Comparison of ENCODE assay signal across 7 mouse cellular contexts in genomic region chr5:9724287-9724955, GRCm38 (mm10). TPM values are rescaled to one million over a fixed set of nuclear protein-coding genes. Genes with fewer than 3 reads are reported as not detected.
DNase-seq lines count a peak whose midpoint lies in the region; ATAC-seq lines count a peak whose summit lies in the region.

No protein-coding gene starts in this region.

- H3K4me1 ChIP-seq in liver, embryonic 11.5 days (replicated peaks; ENCODE audit: control insufficient read depth, insufficient read depth, low read length) = no peaks in the 10 kb centered on the region
- peaks cover 16% of the 10 kb centered on the region for H3K4me1 ChIP-seq in forebrain, embryonic 13.5 days

- no peaks in the 10 kb centered on the region for H3K9me3 ChIP-seq in liver, embryonic 11.5 days (ENCODE audit: control insufficient read depth, low read length)
- H3K9me3 ChIP-seq in forebrain, embryonic 13.5 days (replicated peaks) = no peaks in the 10 kb centered on the region

- H3K27ac ChIP-seq in liver, embryonic 11.5 days (ENCODE audit: low read depth, low read length) = no peak overlapping the region
- no peak overlapping the region for H3K27ac ChIP-seq in forebrain, embryonic 13.5 days

- peaks cover 18% of the 10 kb centered on the region for H3K27me3 ChIP-seq in liver, embryonic 11.5 days (replicated peaks; ENCODE audit: control insufficient read depth, insufficient read depth, low read length)
- peaks cover 42% of the 10 kb centered on the region for H3K27me3 ChIP-seq in forebrain, embryonic 13.5 days

- no peaks in the 10 kb centered on the region for H3K36me3 ChIP-seq in liver, embryonic 11.5 days (ENCODE audit: control insufficient read depth, insufficient read depth, low read length)
- H3K36me3 ChIP-seq in forebrain, embryonic 13.5 days (ENCODE audit: poor library complexity, severe bottlenecking) = no peaks in the 10 kb centered on the region

- H3K9ac ChIP-seq in liver, embryonic 11.5 days (ENCODE audit: low read depth, low read length) = no peak overlapping the region
- peak overlapping the region; percentile 64 for H3K9ac ChIP-seq in forebrain, embryonic 13.5 days

- 10% methylated on average over 13 of the region's 13 CpGs for WGBS in liver, embryonic 11.5 days
- 14% methylated on average over 13 of the region's 13 CpGs for WGBS in forebrain, embryonic 13.5 days

- DNase-seq in liver, embryonic 11.5 days (ENCODE audit: low spot score) = no peak
- no peak for DNase-seq in liver
- peak; percentile 18 to 38 for DNase-seq in layer of hippocampus, postnatal 14 days (ENCODE audit: low spot score in 2 of 2)
- DNase-seq in right cerebral cortex, adult 18-20 months = peak; percentile 34
- DNase-seq in testis, postnatal 14 days (ENCODE audit: low spot score) = no peak
- DNase-seq in Muller cell, postnatal 12 days (ENCODE audit: inconsistent ontology term) = no peak

- H3K4me2 ChIP-seq in liver, embryonic 11.5 days = peak overlapping the region; percentile 56
- peak overlapping the region; percentile 96 for H3K4me2 ChIP-seq in forebrain, embryonic 13.5 days

- no peak overlapping the region; the same call in 1 of the 2 replicates for H3K4me3 ChIP-seq in liver, embryonic 11.5 days (ENCODE audit: low read depth, low read length)
- peak overlapping the region; percentile 54 for H3K4me3 ChIP-seq in forebrain, embryonic 13.5 days

- no peak for ATAC-seq in liver, embryonic 11.5 days (replicated peaks; ENCODE audit: low FRiP score)
- peak; percentile 30 for ATAC-seq in forebrain, embryonic 13.5 days

RNA-seq across cellular contexts. Expression of gene Grm3, which starts 0.5 kb away (rescaled TPM):
- polyA plus RNA-seq in liver, embryonic 11.5 days (2014; fragmentation: Nextera tagmentation; extraction: Ambion mirVana) = 0.11 and 0.13 TPM in 2 replicates
- polyA plus RNA-seq in forebrain, embryonic 13.5 days (2015; fragmentation: Nextera tagmentation; extraction: Ambion mirVana) = 3.6 and 7.2 TPM in 2 replicates
- total RNA-seq in layer of hippocampus, postnatal 14 days (2021) = 10 to 100 TPM; 62.8 to 67.0 TPM

Comparison
In these comparisons a context has a peak if more than half of its experiments do, and no peak if none do; other contexts are left out.
1. DNase-seq: peak in layer of hippocampus, postnatal 14 days (2 of 2) and right cerebral cortex, adult 18-20 months (single experiment); none in liver, embryonic 11.5 days (single experiment), liver (single experiment), testis, postnatal 14 days (single experiment) and Muller cell, postnatal 12 days (single experiment).